Mouse (Mus musculus): ENCODE results near the gene Fv1. TPM values are rescaled to one million over a fixed set of nuclear protein-coding genes. Genes with fewer than 3 reads are reported as not detected.
"Not testable (repeated sequence)": the region's sequence is repeated elsewhere in the genome, so short reads cannot be mapped to it uniquely, and the experiment has no call there.

Fv1 gene
- total RNA-seq (2021), result 1 to 10 TPM; 3.8 to 5.8 TPM
- long read RNA-seq, experiment 1, result 0 reads
- long read RNA-seq, experiment 2, partial matches to known transcripts, result 0 of 2 reads
- long read RNA-seq, experiment 2, other reads (novel, unspliced or antisense), result 2 of 2 reads

- intact Hi-C loops (cut with DNase I), result no loop called here
- peak; percentile 83 to 91 for DNase-seq
These were observed at the start of gene Fv1, which contains the start of gene Miip for GRCm38 (mm10) chr4:147868450-147869031. TSS of gene Fv1 (plus strand) at chr4:147868979. TSS of gene Miip (minus strand) at chr4:147868816.

GRCm38 (mm10) chr4:147819659-147820058, 49.1 kb upstream of the Fv1 start:
- DNase-seq; intact Hi-C loops (cut with DNase I): not testable (repeated sequence)

- DNase-seq; intact Hi-C loops (cut with DNase I): not testable (repeated sequence)
These were observed 47.4 kb upstream of the Fv1 start for GRCm38 (mm10) chr4:147821414-147821813.

GRCm38 (mm10) chr4:147824389-147824788, 44.4 kb upstream of the Fv1 start:
- no peak for DNase-seq
- intact Hi-C loops (cut with DNase I), result no loop called here

GRCm38 (mm10) chr4:147839282-147839681, 29.5 kb upstream of the Fv1 start:
- intact Hi-C loops (cut with DNase I), result not testable (repeated sequence)
- peak; percentile 13 to 63 for DNase-seq

GRCm38 (mm10) chr4:147842871-147843270, 25.9 kb upstream of the Fv1 start:
- no peak for DNase-seq
- intact Hi-C loops (cut with DNase I), result no loop called here

GRCm38 (mm10) chr4:147847614-147848583, 20.9 kb upstream of the Fv1 start, which contains the start of gene Zfp933:
TSS of gene Zfp933 (minus strand) at chr4:147848366.
- peak; percentile 34 to 46 for DNase-seq
- intact Hi-C loops (cut with DNase I), result no loop called here

GRCm38 (mm10) chr4:147848584-147848991, 20.2 kb upstream of the Fv1 start:
- intact Hi-C loops (cut with DNase I), result no loop called here
- no peak for DNase-seq

- intact Hi-C loops (cut with DNase I), result no loop called here
- DNase-seq, result no peak
These were observed 18.0 kb upstream of the Fv1 start for GRCm38 (mm10) chr4:147850776-147851175.

- intact Hi-C loops (cut with DNase I), result no loop called here
- DNase-seq, result no peak
These were observed 6.7 kb upstream of the Fv1 start for GRCm38 (mm10) chr4:147862051-147862450.

- DNase-seq, result no peak
- intact Hi-C loops (cut with DNase I), result no loop called here
These were observed 3.1 kb upstream of the Fv1 start for GRCm38 (mm10) chr4:147865651-147866050.

GRCm38 (mm10) chr4:147866056-147866455, 2.7 kb upstream of the Fv1 start:
- intact Hi-C loops (cut with DNase I), result no loop called here
- no peak for DNase-seq

- intact Hi-C loops (cut with DNase I); DNase-seq: not testable (repeated sequence)
These were observed 2.0 kb upstream of the Fv1 start for GRCm38 (mm10) chr4:147866793-147867192.

- intact Hi-C loops (cut with DNase I), result no loop called here
- DNase-seq, result no peak
These were observed 973 bp upstream of the Fv1 start for GRCm38 (mm10) chr4:147867563-147868449.

- no peak for DNase-seq
- intact Hi-C loops (cut with DNase I), result no loop called here
These were observed 459 bp downstream of the Fv1 start for GRCm38 (mm10) chr4:147869238-147869637.

GRCm38 (mm10) chr4:147875852-147876575, 7.2 kb downstream of the Fv1 start:
- DNase-seq, result no peak
- intact Hi-C loops (cut with DNase I), result no loop called here

- intact Hi-C loops (cut with DNase I), result no loop called here
- no peak for DNase-seq
These were observed 9.8 kb downstream of the Fv1 start for GRCm38 (mm10) chr4:147878537-147878936.

GRCm38 (mm10) chr4:147879456-147879855, 10.7 kb downstream of the Fv1 start:
- intact Hi-C loops (cut with DNase I), result no loop called here
- DNase-seq, result no peak

GRCm38 (mm10) chr4:147879865-147880264, 11.1 kb downstream of the Fv1 start:
- intact Hi-C loops (cut with DNase I), result no loop called here
- DNase-seq, result no peak

- no peak for DNase-seq
- intact Hi-C loops (cut with DNase I), result no loop called here
These were observed 13.0 kb downstream of the Fv1 start for GRCm38 (mm10) chr4:147881792-147882191.

All from gastrocnemius, postnatal 36 days (tissue).